Mouse (Mus musculus) right cerebral cortex, postnatal 10 days (tissue): Measurements from ENCODE around the gene Clock.
A peak's percentile ranks its signal among the peaks of the same experiment; 100 is the strongest.

Source experiments
- DNase-seq, 2 experiments: peaks; one replicate each; pipeline ENCODE4 v3.0.0; 2021; ENCODE audit warnings: low spot score in 2 of 2

Clock gene

DNA sequence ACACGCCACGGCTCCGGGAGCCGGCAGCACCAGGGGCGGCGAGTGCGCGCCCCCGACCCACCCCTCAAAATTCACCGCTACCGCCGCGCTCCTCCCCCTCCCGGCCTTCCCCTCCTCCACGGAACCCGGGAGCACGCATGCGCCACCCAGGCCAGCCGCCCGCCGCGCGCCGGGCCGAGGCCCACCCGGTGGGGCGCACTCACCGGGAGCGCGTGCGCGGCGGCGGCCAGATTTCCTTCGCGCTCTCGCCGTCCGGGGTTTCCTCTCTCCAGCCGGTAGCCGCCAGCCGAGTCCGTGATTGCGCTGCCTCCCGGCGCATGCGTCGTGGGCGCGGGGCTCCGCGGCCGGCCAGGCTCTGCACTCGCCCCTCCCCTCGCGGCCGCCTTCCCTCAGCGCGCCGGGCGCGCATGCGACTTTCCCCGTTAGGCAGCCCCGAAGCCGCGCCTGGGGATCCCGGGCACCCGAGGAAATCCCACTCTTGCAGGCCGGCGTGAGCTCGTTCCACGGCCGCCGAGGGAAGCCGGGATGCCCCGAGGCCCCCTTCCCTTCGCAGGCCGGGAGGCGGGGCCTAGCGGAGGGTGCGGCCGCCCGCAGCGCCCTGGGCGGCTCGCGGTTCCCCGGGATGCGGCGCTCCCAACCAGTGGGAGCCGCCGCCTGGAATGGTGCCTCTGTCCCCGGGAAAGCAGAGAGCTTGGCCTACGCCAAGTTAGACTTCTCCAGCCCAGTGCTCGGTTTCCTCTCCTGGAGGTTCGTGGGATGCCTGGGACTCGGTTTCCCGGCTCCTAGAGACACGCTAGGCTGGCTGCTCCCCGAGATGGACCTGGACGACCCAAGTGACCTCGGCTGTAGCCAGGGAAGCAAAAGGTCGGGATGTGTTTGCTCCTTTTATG lies at the start of gene Clock:
TSS of gene Clock (minus strand) at position 341 of the 890 bp plus-strand sequence.
- peak; percentile 94 to 95 for DNase-seq

DNA sequence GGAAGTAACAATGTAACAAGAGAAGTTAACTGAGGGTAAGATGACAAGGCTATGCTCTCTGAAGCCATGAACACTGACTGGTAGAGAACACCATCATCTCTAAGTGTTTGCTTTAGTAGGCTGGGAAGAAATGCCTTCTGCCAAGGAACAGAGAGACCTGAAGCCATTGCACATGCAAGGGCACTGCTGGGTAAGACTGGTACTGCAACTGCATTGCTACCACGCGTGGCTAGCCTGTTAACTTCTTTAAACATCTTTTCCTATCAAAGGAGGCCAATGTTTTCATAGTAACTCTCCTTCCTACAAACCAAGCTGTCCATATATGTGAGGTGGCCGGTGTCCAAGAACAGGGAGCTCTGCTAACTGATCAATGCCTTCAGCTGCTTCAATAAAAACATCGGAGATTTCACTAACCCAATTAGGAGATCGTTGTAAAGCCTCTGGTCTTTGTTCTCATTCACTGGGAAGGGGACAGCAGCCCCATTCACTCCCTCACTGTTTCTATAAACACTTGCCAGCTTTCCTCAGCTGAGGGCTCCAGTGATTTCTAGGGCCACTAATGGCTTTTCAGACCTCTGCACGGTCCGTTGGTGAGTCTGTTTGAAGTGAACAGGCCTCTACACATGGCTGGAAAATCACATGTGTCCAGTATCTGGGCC lies 47.5 kb upstream of the Clock start:
- peak; percentile 59 to 61 for DNase-seq

DNA sequence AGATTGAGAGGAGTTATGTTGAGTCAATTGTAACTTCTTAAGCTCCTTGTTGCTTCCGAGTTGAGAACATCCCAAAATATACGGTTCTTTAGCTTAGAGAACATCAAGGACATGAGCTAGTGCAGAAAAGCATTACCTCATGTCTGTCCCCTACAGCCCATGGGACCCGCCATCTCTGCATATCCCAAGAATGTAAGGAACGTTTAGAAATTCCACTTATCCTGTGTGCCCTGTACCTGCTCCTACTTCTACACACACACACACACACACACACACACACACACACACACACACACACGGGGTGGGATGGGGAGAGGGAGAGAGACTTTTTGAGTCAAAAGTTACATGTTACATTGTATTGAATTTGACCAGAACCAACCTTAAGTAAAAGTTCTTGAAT lies 46.9 kb upstream of the Clock start:
- DNase-seq: no peak

GRCm38 (mm10) chr5:76346137-76346536 lies 41.5 kb upstream of the Clock start:
- peak; percentile 47 to 57 for DNase-seq

GRCm38 (mm10) chr5:76340931-76341330 lies 36.3 kb upstream of the Clock start:
- DNase-seq: no peak

- DNase-seq: no peak
Measured at GRCm38 (mm10) chr5:76337100-76337499, 32.5 kb upstream of the Clock start.

DNA sequence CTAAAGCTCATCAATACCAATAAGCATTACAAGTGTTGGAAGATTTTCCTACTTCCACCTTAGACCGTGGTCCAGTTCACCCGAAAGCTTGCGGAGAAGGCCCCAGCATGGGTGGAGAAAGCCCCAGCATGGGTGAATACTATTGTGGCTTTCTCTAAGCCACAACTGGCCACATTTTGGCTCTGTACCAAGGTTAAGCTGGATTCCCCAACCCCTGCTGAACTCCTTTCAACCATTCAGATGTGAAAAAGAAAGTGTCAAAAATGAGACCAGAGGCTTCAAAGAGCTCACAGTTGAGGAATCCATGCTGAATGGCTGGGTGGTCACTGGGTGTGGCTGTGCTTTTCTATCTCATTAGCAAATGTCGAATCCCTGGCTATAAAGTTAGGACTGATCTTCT lies 29.2 kb upstream of the Clock start:
- no peak for DNase-seq

DNA sequence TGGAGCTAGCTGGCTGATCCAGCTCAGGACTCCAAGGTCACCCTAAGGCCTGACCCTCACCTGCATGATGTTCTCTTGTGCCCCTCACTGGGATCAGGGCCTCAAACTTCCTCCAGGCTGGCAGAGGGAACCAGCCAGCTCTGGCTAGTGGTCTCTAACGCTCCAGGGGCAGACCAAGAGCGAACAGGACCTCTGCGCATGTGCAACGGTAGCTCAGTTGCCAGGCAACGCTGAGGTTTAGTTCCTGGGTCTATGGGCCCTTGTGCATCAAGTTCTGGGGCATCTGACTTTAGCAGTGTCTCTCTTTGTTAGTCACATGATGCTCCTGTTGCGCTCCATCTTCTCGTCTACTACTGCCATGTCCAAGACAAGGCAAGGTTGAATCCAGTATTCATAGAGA lies 26.4 kb upstream of the Clock start, which contains the start of gene Pdcl2:
TSS of gene Pdcl2 (minus strand) at position 204 of the 400 bp plus-strand sequence.
- DNase-seq: no peak

GRCm38 (mm10) chr5:76327296-76327695 lies 22.7 kb upstream of the Clock start:
- DNase-seq: peak in 1 of 2 experiments; percentile 11

DNA sequence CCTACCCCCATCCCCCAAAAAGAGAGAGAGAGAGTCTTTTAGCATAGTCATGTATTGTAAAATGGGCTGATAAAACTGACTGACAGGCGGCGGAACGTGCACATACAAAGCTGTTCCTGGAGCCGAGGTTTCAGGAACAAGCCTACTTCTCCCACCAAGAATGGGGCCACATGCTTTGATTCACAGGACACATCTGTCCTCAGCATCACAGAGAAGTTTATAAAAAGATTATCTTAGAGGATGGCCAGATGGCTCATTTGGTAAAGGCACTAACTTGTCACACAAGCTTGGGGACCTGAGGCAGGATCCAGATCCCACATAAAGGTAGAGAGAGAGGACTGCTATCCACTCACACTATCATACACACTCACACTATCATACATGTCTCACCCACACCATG lies 20.5 kb upstream of the Clock start:
- DNase-seq: no peak

DNA sequence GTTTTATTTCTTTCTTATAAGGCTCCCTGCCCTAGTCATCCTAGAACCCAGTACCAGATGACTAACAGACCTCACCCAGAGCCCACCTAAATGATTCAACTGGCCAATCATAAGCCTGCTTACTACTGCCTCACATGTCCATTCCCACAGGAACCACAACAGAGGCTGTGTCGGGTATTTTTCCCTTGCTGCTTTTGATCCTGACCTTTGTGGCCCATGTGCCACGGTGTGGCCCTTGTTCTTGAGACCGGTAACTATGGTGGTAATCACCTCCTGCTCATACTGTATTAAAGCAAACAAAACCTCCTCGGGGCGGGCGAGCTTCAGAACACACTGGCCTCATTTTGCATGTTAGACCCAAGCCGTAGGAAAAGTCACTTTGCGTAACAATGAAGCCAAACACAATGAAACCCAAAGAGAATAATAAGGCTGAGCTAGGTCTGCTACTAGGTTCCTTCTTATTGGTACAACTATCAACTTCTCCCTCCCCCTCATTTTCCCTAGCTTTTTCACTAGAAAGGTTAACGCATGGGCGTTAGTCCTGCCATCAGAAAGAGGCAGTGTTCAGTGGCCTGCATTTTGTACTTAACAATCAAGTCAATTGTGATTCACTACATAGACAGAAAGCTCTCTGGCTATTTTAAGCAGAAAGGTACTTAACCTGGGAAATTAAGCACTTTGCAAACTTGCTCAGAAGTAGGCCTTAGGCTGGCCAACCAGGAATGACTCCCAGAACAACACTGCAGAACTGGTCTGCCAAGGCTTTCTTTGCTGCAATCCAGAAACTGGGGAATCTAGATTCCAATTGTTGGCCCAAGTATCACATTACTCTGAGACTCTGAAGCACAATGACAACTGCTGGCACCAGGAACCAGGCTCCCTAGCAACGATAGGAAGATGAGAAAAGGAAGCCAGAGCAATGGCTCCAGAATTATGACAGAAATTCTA lies 16.9 kb upstream of the Clock start:
- DNase-seq: peak in 1 of 2 experiments; percentile 45

DNA sequence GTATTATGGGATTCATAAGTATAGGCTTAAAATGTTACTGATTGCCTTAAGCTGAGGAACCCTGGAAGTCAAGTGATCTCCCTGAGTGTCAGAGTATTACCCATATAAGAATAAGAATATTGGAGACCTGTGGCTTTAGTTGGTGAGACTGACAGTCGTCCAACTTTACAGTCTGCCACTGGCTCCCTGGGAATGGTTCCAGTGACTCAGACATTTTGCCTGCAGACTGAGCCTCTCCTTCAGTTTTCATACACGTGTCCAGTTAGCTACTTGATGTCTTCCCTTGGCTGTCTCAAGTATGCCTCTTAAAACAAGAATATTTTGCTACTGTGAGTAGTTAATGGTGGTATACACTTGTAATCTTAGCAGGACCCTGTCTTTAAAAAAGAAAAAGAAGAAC lies 3.6 kb upstream of the Clock start:
- DNase-seq: peak in 1 of 2 experiments; percentile 9

DNA sequence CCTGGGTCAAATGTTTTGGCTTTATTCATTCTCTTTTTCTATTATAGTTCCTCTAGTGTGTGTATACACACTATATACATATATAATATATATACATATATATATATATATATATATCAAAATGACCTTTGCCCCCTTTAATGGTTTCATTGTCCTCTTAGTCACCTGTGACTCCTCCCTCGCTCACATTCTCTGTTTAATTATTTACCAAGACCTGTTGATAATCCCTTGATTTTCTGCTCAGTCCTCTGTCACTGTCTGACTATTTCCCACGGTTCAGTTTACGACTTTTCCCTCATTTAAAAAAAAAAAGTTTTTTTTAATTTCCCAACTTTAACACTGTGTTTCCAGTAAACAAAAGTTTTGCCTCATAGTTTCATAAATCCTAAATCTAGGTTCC lies 1.7 kb upstream of the Clock start:
- no peak for DNase-seq

- DNase-seq: peak in 1 of 2 experiments; percentile 34
Measured at GRCm38 (mm10) chr5:76305616-76306015, 1.0 kb upstream of the Clock start.

GRCm38 (mm10) chr5:76303745-76304451 lies 694 bp downstream of the Clock start:
- peak; percentile 84 to 87 for DNase-seq

GRCm38 (mm10) chr5:76303379-76303744 lies 1.2 kb downstream of the Clock start:
- DNase-seq: no peak

GRCm38 (mm10) chr5:76302009-76302408 lies 2.6 kb downstream of the Clock start:
- DNase-seq: peak in 1 of 2 experiments; percentile 12

DNA sequence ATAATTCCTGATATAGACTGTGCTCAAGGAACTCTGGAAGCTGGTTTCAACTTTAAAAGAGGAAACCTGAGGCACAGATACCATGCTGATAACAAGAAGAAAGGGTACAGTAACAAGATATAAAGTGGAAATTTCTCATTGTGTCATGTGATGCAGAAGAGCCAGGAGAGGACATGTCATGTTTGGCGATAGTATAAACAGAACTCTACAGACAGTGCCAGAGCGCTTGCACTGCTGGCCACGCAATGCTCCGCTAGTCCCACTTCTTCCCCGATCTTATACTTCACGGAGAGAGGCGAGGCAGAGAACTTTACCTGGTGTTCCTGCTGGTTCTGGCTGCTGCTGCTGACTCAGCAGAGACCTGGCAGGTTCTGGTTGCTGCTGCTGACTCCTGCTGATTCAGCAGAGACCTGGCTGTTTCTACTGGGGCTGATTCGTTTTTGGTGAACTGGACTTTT lies 15.3 kb downstream of the Clock start:
- no peak for DNase-seq

DNA sequence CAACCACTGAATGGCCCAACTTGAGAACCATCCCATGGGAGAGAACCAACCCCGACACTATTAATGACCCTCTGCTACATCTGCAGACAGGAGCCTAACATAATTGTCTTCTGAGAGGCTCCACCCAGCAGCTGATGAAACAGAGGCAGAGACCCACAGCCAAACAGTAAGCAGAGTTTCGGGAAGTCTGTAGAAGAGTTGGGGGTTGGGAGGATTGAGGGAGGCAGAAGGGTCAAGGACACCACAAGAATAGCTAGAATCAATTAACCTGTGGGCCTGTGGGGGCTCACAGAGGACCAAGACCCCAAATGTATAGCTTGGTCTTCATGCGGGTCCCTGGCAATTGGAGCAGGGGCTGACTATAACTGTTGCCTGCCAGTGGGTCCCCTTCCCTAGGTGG lies 16.3 kb downstream of the Clock start:
- no peak for DNase-seq

DNA sequence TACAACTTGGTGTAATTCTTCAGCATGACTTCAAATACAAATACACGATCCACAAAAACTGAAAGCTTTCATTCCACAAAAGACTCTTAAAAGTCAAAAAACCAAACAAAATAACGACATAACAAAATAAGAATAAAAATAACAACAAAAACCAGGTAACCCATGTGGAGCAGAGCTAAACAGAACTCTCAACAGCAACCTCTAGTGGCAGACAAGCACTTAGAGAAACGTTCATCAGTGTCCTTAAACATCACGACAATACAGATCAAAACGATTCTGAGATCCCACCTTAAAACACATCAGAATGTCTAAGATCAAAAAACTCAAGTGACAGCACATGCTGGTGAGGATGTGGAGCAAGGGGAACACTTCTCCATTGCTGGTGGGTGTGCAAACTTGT lies 17.5 kb downstream of the Clock start:
- DNase-seq: no peak

DNA sequence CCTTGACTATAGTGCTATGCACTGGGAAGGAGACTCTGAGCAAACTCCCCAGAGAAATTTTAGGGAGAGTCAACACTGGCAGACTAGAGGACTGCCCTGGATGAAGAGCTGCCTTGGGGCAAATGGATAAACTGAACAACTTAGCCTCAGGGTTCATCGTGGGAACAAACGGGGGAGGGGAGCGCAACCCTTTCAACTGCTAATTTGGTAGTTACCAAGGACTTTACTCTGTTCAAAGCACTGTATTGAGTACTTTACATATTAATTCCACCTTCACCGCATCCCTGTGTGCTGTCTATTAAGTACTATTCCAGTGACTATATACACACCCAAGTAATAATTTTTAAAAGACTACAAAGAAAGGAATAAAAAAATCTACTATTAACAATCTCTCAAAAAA lies 18.9 kb downstream of the Clock start:
- DNase-seq: no peak
